Mouse (Mus musculus) MEL (cell line): ENCODE measurements around the gene Cd300ld. TPM values are rescaled to one million over a fixed set of nuclear protein-coding genes. Genes with fewer than 3 reads are reported as not detected.
"Not testable (repeated sequence)": the region's sequence is repeated elsewhere in the genome, so short reads cannot be mapped to it uniquely, and the experiment has no call there.

Experiments
- DNase-seq: peaks from one replicate; pipeline ENCODE4 v3.0.0; 2011; ENCODE audit warnings: low read depth, low spot score
- H3K27ac ChIP-seq: 2 replicates; pipeline ENCODE4 v1.5.1; 2012; ENCODE audit warnings: low read depth, mild to moderate bottlenecking, control low read depth, low read length, moderate library complexity; ENCODE audit not compliant: control insufficient read depth
- H3K27me3 ChIP-seq, 2 experiments: fragments of 150-350 bp in 1 of 2; sonication (generic) in 1 of 2; 2 replicates each; pipeline ENCODE4 v1.6.1; 2012; ENCODE audit warnings: low read length in 2 of 2, mild to moderate bottlenecking in 2 of 2, improper control_type of control experiment in 1 of 2, moderate library complexity in 1 of 2; ENCODE audit not compliant: insufficient read depth in 2 of 2, control insufficient read depth in 1 of 2
- H3K36me3 ChIP-seq, 2 experiments: 2 replicates each; pipeline ENCODE4 v1.6.1; 2012 to 2014; ENCODE audit warnings: low read length in 2 of 2, improper control_type of control experiment in 1 of 2, inconsistent platforms in 1 of 2, mild to moderate bottlenecking in 1 of 2; ENCODE audit not compliant: insufficient read depth in 2 of 2, control insufficient read depth in 1 of 2
- H3K4me1 ChIP-seq, 2 experiments: fragments of 150-350 bp in 1 of 2; sonication (generic) in 1 of 2; 2 replicates each; pipeline ENCODE4 v1.6.1; 2012; ENCODE audit warnings: low read length in 2 of 2, improper control_type of control experiment in 1 of 2, mild to moderate bottlenecking in 1 of 2; ENCODE audit not compliant: insufficient read depth in 2 of 2, control insufficient read depth in 1 of 2
- H3K4me3 ChIP-seq, 2 experiments: fragments of 150-350 bp in 1 of 2; sonication (generic) in 1 of 2; 2 replicates each; pipeline ENCODE4 v1.5.1; 2012; ENCODE audit warnings: low read depth in 2 of 2, low read length in 2 of 2, mild to moderate bottlenecking in 2 of 2, moderate library complexity in 2 of 2, control low read depth in 1 of 2, improper control_type of control experiment in 1 of 2; ENCODE audit not compliant: control insufficient read depth in 1 of 2, insufficient read depth in 1 of 2
- H3K79me2 ChIP-seq: 2 replicates; pipeline ENCODE4 v1.6.1; 2012; ENCODE audit warnings: mild to moderate bottlenecking, low read length, moderate library complexity; ENCODE audit not compliant: control insufficient read depth, poor library complexity, insufficient read depth
- H3K9ac ChIP-seq: 2 replicates; pipeline ENCODE4 v1.6.1; 2012; ENCODE audit warnings: low read depth, mild to moderate bottlenecking, control low read depth, low read length, moderate library complexity; ENCODE audit not compliant: control insufficient read depth, poor library complexity, severe bottlenecking
- H3K9me3 ChIP-seq: fragments of 150-350 bp; sonication (generic); replicated peaks from 2 replicates; pipeline ENCODE4 v1.6.1; 2012; ENCODE audit warnings: mild to moderate bottlenecking, low read length, improper control_type of control experiment, moderate library complexity; ENCODE audit not compliant: insufficient read depth
- BHLHE40 ChIP-seq: IDR thresholded peaks from 2 replicates; pipeline ENCODE4 v1.6.1; 2012; ENCODE audit warnings: low read depth, mild to moderate bottlenecking, inconsistent platforms, low read length, improper control_type of control experiment, borderline replicate concordance
- CHD1 ChIP-seq: IDR thresholded peaks from 2 replicates; pipeline ENCODE4 v1.6.1; 2012; ENCODE audit warnings: low read depth, mild to moderate bottlenecking, inconsistent platforms, low read length, improper control_type of control experiment
- HCFC1 ChIP-seq: IDR thresholded peaks from 2 replicates; pipeline ENCODE4 v1.6.1; 2012; ENCODE audit warnings: low read depth, mild to moderate bottlenecking, inconsistent platforms, low read length, improper control_type of control experiment, moderate library complexity
- POLR2A ChIP-seq, 2 experiments: IDR thresholded peaks; 2 replicates each; pipeline ENCODE4 v1.6.1; 2011 to 2012; ENCODE audit warnings: low read length in 2 of 2, mild to moderate bottlenecking in 2 of 2, control low read depth in 1 of 2, improper control_type of control experiment in 1 of 2, low read depth in 1 of 2, moderate library complexity in 1 of 2; ENCODE audit not compliant: control insufficient read depth in 1 of 2, insufficient read depth in 1 of 2, poor library complexity in 1 of 2
- POLR2AphosphoS5 ChIP-seq: IDR thresholded peaks from 2 replicates; pipeline ENCODE4 v1.6.1; 2012; ENCODE audit warnings: low read depth, borderline replicate concordance, mild to moderate bottlenecking, inconsistent platforms, low read length, moderate library complexity, mixed read lengths
- polyA plus RNA-seq, 2 experiments: library from polyadenylated mRNA; stranded (reverse) in 1 of 2; unstranded in 1 of 2; fragments of >175 nt in 1 of 2; fragments of >200 nt in 1 of 2; gene quantifications; 2 replicates each; pipeline versions ENCODE4 v1.2.1 to v1.2.4; 2012; ENCODE audit warnings: low replicate concordance in 2 of 2, low read depth in 1 of 2; ENCODE audit not compliant: insufficient read length in 2 of 2, insufficient read depth in 1 of 2, missing spikeins in 1 of 2
- total RNA-seq: library from RNA; depleted of rRNA; stranded (reverse); fragments of 300-350 nt; gene quantifications from 2 replicates; pipeline ENCODE4 v1.2.3, GENCODE M21; 2012; rRNA removed

Cd300ld gene
- total RNA-seq, result not detected in 2 replicates
- not detected for polyA plus RNA-seq

DNA sequence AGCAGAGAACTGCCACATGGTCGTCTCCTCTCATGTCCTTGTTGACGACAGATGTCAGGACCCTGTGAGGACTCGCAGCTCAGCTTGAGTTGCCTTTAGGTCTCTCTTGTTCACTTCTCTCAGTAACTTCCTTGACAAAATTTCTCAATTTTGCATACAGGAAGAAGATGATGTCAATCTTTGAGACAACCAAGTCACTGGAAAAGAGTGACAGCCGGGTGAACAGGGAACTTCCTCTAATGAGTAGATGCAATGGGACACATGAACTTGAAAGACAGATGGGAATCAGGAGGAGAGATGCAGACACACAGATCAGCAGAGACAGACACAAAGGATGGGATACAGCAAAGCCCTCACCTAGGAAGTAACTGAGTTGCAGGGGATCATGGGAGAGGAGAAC is at the start of gene Cd300ld:
Cd300ld (minus strand) TSS at position 130 of the 400 bp plus-strand sequence.
- DNase-seq, result no peak
- H3K4me1 ChIP-seq, result no peaks in the 10 kb centered on the region
- no peak within 1 kb of the TSS for H3K4me3 ChIP-seq
- no peak for TF ChIP-seq BHLHE40
- no peak for TF ChIP-seq POLR2A (IDR thresholded peaks at IDR 0.05; ENCODE audit: control insufficient read depth in 1 of 2, insufficient read depth in 1 of 2, low read depth in 1 of 2, low read length in 2 of 2, poor library complexity in 1 of 2)
- TF ChIP-seq CHD1, result no peak
- TF ChIP-seq HCFC1, result no peak
- TF ChIP-seq POLR2AphosphoS5, result no peak
- H3K9me3 ChIP-seq, result no peaks in the 10 kb centered on the region; the same call in 1 of the 2 replicates
- no peak within 1 kb of the TSS for H3K27ac ChIP-seq
- no peaks in the 10 kb centered on the region for H3K27me3 ChIP-seq
- no peak within 1 kb of the TSS for H3K9ac ChIP-seq
- H3K79me2 ChIP-seq, result no peaks in the 10 kb centered on the region
- no peaks in the 10 kb centered on the region for H3K36me3 ChIP-seq

DNA sequence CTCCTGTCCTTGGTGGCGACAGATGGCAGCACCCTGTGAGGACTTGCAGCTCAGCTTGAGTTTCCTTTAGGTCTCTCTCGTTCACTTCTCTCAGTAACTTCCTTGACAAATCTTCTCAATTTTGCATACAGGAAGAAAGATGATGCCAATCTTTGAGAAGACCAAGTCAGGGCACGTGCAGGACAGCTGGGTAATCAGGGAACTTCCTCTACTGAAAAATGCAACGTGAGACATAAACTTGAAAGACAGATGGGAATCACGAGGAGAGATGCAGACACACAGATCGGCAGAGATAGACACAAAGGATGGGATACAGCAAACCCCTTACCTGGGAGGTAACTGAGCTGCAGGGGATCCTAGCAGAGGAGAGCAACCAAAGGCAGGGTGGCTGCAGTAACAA is 47.9 kb upstream of the Cd300ld start, which contains the start of gene Cd300ld5:
Cd300ld5 (minus strand) TSS at position 101 of the 400 bp plus-strand sequence.
- not testable (repeated sequence) for DNase-seq, H3K9me3 ChIP-seq, H3K27me3 ChIP-seq, H3K27ac ChIP-seq, H3K79me2 ChIP-seq, H3K4me1 ChIP-seq, H3K9ac ChIP-seq, H3K4me3 ChIP-seq, H3K36me3 ChIP-seq

DNA sequence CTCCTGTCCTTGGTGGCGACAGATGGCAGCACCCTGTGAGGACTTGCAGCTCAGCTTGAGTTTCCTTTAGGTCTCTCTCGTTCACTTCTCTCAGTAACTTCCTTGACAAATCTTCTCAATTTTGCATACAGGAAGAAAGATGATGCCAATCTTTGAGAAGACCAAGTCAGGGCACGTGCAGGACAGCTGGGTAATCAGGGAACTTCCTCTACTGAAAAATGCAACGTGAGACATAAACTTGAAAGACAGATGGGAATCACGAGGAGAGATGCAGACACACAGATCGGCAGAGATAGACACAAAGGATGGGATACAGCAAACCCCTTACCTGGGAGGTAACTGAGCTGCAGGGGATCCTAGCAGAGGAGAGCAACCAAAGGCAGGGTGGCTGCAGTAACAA is 37.2 kb upstream of the Cd300ld start, which contains the start of gene Cd300ld4:
Cd300ld4 (minus strand) TSS at position 101 of the 400 bp plus-strand sequence.
- H3K27me3 ChIP-seq, H3K9ac ChIP-seq, H3K4me3 ChIP-seq, H3K36me3 ChIP-seq, DNase-seq, H3K4me1 ChIP-seq, H3K27ac ChIP-seq, H3K9me3 ChIP-seq, H3K79me2 ChIP-seq: not testable (repeated sequence)

DNA sequence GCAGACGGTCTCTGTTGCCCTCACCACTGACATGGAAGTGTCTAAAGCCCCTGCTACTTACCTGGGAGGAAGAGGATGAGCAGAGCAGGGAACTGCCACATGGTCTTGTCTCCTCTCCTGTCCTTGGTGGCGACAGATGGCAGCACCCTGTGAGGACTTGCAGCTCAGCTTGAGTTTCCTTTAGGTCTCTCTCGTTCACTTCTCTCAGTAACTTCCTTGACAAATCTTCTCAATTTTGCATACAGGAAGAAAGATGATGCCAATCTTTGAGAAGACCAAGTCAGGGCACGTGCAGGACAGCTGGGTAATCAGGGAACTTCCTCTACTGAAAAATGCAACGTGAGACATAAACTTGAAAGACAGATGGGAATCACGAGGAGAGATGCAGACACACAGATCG is 26.4 kb upstream of the Cd300ld start, which contains the start of gene Cd300ld2:
Cd300ld2 (minus strand) TSS at position 101 of the 400 bp plus-strand sequence.
- DNase-seq, H3K4me1 ChIP-seq, H3K79me2 ChIP-seq, H3K27me3 ChIP-seq, H3K36me3 ChIP-seq, H3K9me3 ChIP-seq, H3K4me3 ChIP-seq, H3K9ac ChIP-seq, H3K27ac ChIP-seq: not testable (repeated sequence)
